Mouse (Mus musculus) lung, embryonic 14.5 days (tissue): ENCODE results near the gene Bag1. TPM values are rescaled to one million over a fixed set of nuclear protein-coding genes. Genes with fewer than 3 reads are reported as not detected.

Experiments used
- ATAC-seq: fragments of 200-750 bp; cut with Nextera tagmentation; 2 replicates; pipeline ENCODE4 v1.8.0; 2017; ENCODE audit warnings: mild to moderate bottlenecking, moderate TSS enrichment, moderate library complexity; ENCODE audit not compliant: insufficient read depth
- DNase-seq: peaks from one replicate; pipeline ENCODE4 v3.0.0-alpha.2; 2015
- H3K27ac ChIP-seq: fragments of 300-500 bp; sonication (generic); 2 replicates; pipeline ENCODE4 v1.5.1; 2014; ENCODE audit warnings: low read depth, mild to moderate bottlenecking, moderate library complexity
- H3K27me3 ChIP-seq: fragments of 300-500 bp; sonication (generic); 2 replicates; pipeline ENCODE4 v1.6.1; 2014; ENCODE audit warnings: low read length, control low read depth; ENCODE audit not compliant: insufficient read depth
- H3K36me3 ChIP-seq: fragments of 300-500 bp; sonication (generic); 2 replicates; pipeline ENCODE4 v1.6.1; 2014; ENCODE audit warnings: control low read depth; ENCODE audit not compliant: insufficient read depth
- H3K4me1 ChIP-seq: fragments of 300-500 bp; sonication (generic); 2 replicates; pipeline ENCODE4 v1.6.1; 2014; ENCODE audit warnings: antibody characterized with exemption, control low read depth; ENCODE audit not compliant: insufficient read depth
- H3K4me2 ChIP-seq: fragments of 300-500 bp; sonication (generic); 2 replicates; pipeline ENCODE4 v1.6.1; 2014; ENCODE audit warnings: mild to moderate bottlenecking
- H3K4me3 ChIP-seq: fragments of 300-500 bp; sonication (generic); 2 replicates; pipeline ENCODE4 v1.5.1; 2014; ENCODE audit warnings: low read depth, low read length
- H3K9ac ChIP-seq: fragments of 300-500 bp; sonication (generic); 2 replicates; pipeline ENCODE4 v1.6.1; 2014
- H3K9me3 ChIP-seq: fragments of 300-500 bp; sonication (generic); 2 replicates; pipeline ENCODE4 v1.6.1; 2016; ENCODE audit warnings: low read depth, low read length, control low read depth
- CTCF ChIP-seq: IDR thresholded peaks from 2 replicates; pipeline ENCODE4 v1.5.1; 2016; ENCODE audit warnings: antibody characterized with exemption, low read depth
- WGBS: fragments of 180-500 bp; shearing (Covaris S2); extraction: QIAGEN DNeasy Blood & Tissue Kit; methylation state at CpG from one replicate; pipeline ENCODE4 v1.1.7; 2014; 5-methylcytosine and 5-hydroxymethylcytosine counted together
- polyA plus RNA-seq: library from polyadenylated mRNA; unstranded; fragments of >200 nt; fragmentation: Nextera tagmentation; extraction: Ambion mirVana; gene quantifications from 2 replicates; pipeline ENCODE4 v1.2.1, GENCODE M21; 2014

The Bag1 gene
- polyA plus RNA-seq, 1 experiment from 2014 or later: 210 TPM

DNA sequence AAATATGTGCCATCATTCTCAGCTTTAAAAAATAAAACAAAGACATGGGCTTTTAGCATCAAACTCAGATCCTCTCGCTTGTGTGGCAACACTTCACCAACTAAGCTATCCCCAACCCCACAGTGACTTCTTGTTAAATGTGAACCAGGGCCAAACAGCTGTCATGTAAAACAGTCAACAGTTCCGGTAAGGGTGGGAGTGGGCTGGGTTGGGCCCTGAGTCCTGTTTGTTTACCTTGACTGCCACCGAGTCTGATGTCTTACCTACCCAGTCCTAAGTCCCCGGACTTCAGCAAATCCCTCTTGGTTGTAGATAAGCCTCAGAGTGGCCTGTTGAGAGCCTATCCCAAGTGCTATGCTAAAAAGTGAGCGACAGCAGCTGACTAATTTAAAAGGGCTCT, 14.4 kb downstream of the Bag1 start:
- ATAC-seq: no peak
- 74% methylated on average over 5 of the region's 5 CpGs for WGBS
- no peaks in the 10 kb centered on the region for H3K4me1 ChIP-seq
- DNase-seq: no peak
- no peak overlapping the region for H3K9ac ChIP-seq
- no peaks in the 10 kb centered on the region for H3K9me3 ChIP-seq
- H3K4me3 ChIP-seq: no peak overlapping the region
- no peak overlapping the region for H3K4me2 ChIP-seq
- no peak for TF ChIP-seq CTCF
- no peaks in the 10 kb centered on the region for H3K27me3 ChIP-seq
- H3K36me3 ChIP-seq: peaks cover 57% of the 10 kb centered on the region
- H3K27ac ChIP-seq: no peak overlapping the region

DNA sequence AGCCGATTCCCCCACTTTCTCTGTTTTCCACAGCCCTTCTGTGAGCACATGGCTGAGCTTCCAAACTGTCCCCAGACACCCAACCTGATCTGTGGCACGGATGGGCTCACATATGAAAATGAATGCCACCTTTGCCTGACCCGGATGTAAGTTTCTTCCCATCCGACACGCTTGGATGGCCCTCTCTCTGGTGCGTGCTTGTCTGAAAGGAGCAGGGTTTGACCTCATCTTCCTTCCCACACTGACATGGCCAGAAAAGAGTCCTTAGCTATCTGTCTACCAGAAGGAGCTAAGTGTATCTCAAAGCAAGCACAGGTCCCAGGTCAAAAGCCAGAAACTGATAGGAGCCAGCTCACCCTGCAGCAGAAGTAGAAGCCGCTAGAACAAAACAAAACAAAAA, 19.0 kb downstream of the Bag1 start:
- 80% methylated on average over 7 of the region's 7 CpGs for WGBS
- H3K4me1 ChIP-seq: no peaks in the 10 kb centered on the region
- TF ChIP-seq CTCF: no peak
- DNase-seq (no peak), ATAC-seq (no peak)
- no peaks in the 10 kb centered on the region for H3K27me3 ChIP-seq
- H3K9ac ChIP-seq: no peak overlapping the region
- H3K27ac ChIP-seq: no peak overlapping the region
- peaks cover 19% of the 10 kb centered on the region for H3K36me3 ChIP-seq
- H3K9me3 ChIP-seq: no peaks in the 10 kb centered on the region
- H3K4me3 ChIP-seq: no peak overlapping the region
- no peak overlapping the region for H3K4me2 ChIP-seq

DNA sequence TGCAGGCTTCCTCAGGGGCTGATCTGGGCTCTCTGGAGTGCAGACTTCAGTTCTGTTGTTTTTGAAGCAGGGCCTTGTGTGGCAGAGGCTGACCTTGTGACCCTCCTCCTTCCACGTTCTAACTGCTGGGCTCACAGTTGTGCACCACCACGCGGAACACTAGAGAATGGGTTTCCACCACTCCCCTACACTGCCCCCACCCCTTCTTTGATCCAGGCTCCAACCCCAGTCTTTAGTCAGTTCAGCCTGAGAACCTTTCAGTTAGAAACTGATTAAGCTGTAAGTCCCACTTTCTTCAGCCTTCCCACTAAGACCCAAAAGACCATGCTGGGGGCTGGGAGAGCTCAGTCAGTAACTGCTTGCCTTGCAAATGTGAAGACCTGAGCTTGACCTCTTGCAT, 22.5 kb downstream of the Bag1 start:
- Histone ChIP-seq H3K9me3 (no peaks in the 10 kb centered on the region), H3K36me3 (no peaks in the 10 kb centered on the region), H3K4me3 (no peak overlapping the region), H3K4me1 (no peaks in the 10 kb centered on the region), H3K4me2 (no peak overlapping the region), H3K9ac (no peak overlapping the region), H3K27me3 (no peaks in the 10 kb centered on the region), H3K27ac (no peak overlapping the region)
- TF ChIP-seq CTCF: no peak
- DNase-seq: no peak
- 50% methylated on average over 3 of the region's 3 CpGs for WGBS
- no peak for ATAC-seq

DNA sequence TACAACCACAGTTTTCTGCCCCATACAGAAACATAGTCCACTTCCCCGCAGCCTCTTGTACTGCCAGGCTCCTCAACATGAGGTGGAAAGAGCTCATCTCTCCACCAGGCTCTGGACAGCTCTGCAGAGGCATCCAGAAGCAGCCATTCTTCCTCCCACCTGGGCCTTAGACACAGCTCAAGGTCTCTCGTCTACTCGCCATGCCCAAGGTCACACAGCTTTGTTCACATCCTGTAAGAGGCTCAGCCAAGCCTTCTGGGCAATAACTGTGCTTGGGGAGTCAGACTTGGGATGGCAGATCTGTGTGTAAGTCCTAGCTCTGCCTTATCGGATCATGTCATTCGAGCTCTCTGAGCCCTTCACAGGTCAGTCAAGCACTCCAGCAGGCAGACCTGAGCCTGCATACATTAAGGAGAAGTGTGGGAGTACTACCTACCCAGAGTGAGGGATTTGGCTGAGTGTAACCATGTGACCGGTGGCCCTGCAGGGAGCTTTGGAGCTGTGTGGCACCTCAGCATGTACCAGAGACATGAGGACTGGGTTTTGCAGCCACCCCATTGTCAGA, 24.9 kb downstream of the Bag1 start:
- H3K27me3 ChIP-seq: no peaks in the 10 kb centered on the region
- no peak overlapping the region for H3K9ac ChIP-seq
- H3K9me3 ChIP-seq: no peaks in the 10 kb centered on the region
- 70% methylated on average over 6 of the region's 6 CpGs for WGBS
- no peak overlapping the region for H3K4me2 ChIP-seq
- no peak overlapping the region for H3K27ac ChIP-seq
- no peak for DNase-seq
- H3K36me3 ChIP-seq: no peaks in the 10 kb centered on the region
- H3K4me1 ChIP-seq: no peaks in the 10 kb centered on the region
- no peak for ATAC-seq
- TF ChIP-seq CTCF: no peak
- H3K4me3 ChIP-seq: no peak overlapping the region

DNA sequence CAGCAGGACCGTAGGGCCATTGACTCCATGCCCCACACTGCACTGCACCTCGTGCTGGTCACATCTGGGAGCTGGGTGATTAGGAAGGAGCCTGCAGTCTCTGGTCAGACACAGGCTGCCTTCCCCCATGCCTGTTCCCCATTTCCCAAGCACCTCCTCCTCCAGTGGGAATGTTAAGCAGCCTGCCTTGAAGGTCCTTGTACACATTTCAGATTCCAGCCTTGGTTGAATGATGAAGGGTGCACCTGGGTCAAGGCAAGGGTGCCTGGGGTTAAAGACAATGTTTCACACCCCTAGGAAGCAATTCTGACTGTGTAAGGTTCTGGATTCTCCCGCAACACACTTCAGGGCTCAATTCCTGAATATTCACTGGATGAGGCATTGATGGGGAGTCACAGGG, 26.8 kb downstream of the Bag1 start:
- Histone ChIP-seq H3K4me2 (no peak overlapping the region), H3K27ac (no peak overlapping the region), H3K4me3 (no peak overlapping the region), H3K27me3 (no peaks in the 10 kb centered on the region), H3K9me3 (no peaks in the 10 kb centered on the region), H3K36me3 (no peaks in the 10 kb centered on the region), H3K4me1 (no peaks in the 10 kb centered on the region), H3K9ac (no peak overlapping the region)
- no peak for TF ChIP-seq CTCF
- DNase-seq: no peak
- WGBS: 53% methylated on average over 3 of the region's 3 CpGs
- ATAC-seq: no peak

DNA sequence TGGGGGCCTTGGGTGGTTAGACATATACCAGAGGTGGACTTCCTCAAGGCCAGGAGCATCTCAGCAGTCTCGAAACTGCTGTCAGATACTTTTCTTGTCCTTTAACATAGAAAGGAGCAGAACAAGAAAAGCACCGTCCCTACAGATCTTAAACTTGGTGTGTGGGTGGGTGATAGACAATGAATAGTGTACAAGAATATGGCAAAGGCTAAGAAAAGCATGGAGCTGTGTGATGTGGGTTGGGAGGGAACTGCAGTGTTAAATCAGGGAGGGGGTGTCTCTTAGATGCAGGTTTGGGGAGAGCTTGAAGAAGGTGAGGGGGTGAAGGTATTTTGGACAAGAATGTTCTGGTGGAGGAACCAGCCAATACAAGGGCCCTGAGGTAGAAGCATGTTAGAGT, 27.5 kb downstream of the Bag1 start:
- Histone ChIP-seq H3K27ac (no peak overlapping the region), H3K4me3 (no peak overlapping the region), H3K4me1 (no peaks in the 10 kb centered on the region), H3K27me3 (no peaks in the 10 kb centered on the region), H3K4me2 (no peak overlapping the region), H3K36me3 (no peaks in the 10 kb centered on the region), H3K9ac (no peak overlapping the region), H3K9me3 (no peaks in the 10 kb centered on the region)
- 72% methylated on average over 2 of the region's 2 CpGs for WGBS
- TF ChIP-seq CTCF: no peak
- ATAC-seq (no peak), DNase-seq (no peak)

DNA sequence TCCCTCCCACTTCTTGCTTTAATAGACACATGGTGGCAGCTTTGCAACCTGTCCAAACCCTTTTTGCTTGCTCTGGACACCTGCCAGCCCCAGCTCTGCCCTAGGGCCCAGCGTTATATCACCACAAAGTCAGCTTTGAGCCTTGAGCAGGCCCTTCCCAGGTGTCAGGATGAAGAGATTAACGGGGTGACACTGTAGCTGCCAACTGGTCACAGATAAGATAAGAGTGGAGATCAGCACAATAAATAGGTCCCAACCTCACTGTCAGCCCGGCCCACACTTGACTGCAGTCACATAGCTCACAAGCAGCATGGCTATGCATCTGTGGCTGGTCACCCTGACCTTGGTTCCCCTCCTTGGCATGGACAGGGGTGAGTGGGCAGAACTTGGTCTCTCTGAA, 28.3 kb downstream of the Bag1 start, which contains the start of gene Spink4:
Gene Spink4 (plus strand): TSS at position 268 of the 400 bp plus-strand sequence.
- Histone ChIP-seq H3K4me3 (no peak within 1 kb of the TSS), H3K27me3 (no peaks in the 10 kb centered on the region), H3K36me3 (no peaks in the 10 kb centered on the region), H3K9ac (no peak within 1 kb of the TSS), H3K4me2 (no peak within 1 kb of the TSS), H3K27ac (no peak within 1 kb of the TSS), H3K9me3 (no peaks in the 10 kb centered on the region), H3K4me1 (no peaks in the 10 kb centered on the region)
- 11% methylated on average over 3 of the region's 3 CpGs for WGBS
- ATAC-seq: 0 out of 2 replicates have a peak, but pooled peaks have one; percentile 28
- peak; percentile 11 for DNase-seq
- no peak for TF ChIP-seq CTCF
